Comparison of ENCODE assay signal across 7 mouse cellular contexts in the genomic region with DNA sequence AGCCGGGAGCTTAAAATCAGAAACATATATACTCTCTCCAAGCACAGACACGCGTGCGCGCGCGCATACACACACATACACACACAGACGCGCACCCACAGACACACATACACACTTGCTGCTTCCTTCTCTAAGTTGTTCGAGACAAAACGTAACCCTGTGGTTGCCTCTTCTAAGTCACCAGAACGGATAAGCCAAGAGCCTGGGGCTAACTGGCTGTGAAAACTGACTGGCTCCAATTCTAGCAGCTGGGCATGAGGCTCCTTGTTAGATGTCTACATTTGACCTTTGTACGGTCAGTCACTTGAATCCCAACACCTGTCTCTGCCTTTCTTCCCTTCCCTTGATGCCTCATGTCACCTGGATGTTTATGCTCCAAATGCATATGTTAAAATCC. TPM values are rescaled to one million over a fixed set of nuclear protein-coding genes. Genes with fewer than 3 reads are reported as not detected.
A peak's percentile ranks its signal among the peaks of the same experiment; 100 is the strongest.
DNase-seq lines count a peak whose midpoint lies in the region; ATAC-seq lines count a peak whose summit lies in the region.

No protein-coding gene starts in this region.

- peak overlapping the region; percentile 64 for H3K4me2 ChIP-seq in kidney, embryonic 16.5 days (replicated peaks; ENCODE audit: low read depth, low read length)
- peak overlapping the region; percentile 97 for H3K4me2 ChIP-seq in midbrain, embryonic 16.5 days (ENCODE audit: low read length)

- H3K9me3 ChIP-seq in kidney, embryonic 16.5 days (ENCODE audit: low read length): no peaks in the 10 kb centered on the region
- H3K9me3 ChIP-seq in embryonic facial prominence, embryonic 10.5 days: no peaks in the 10 kb centered on the region
- no peaks in the 10 kb centered on the region for H3K9me3 ChIP-seq in hindbrain, embryonic 10.5 days
- H3K9me3 ChIP-seq in midbrain, embryonic 16.5 days (replicated peaks; ENCODE audit: control insufficient read depth, low read length, poor library complexity, severe bottlenecking): no peaks in the 10 kb centered on the region

- H3K4me3 ChIP-seq in kidney, embryonic 16.5 days (ENCODE audit: low read length): peak overlapping the region; percentile 46; the same call in 1 of the 2 replicates
- peak overlapping the region; percentile 62 for H3K4me3 ChIP-seq in embryonic facial prominence, embryonic 10.5 days
- peak overlapping the region; percentile 67 for H3K4me3 ChIP-seq in hindbrain, embryonic 10.5 days
- H3K4me3 ChIP-seq in midbrain, embryonic 16.5 days (ENCODE audit: low read depth, low read length): peak overlapping the region; percentile 70

- H3K4me1 ChIP-seq in kidney, embryonic 16.5 days (ENCODE audit: insufficient read depth, low read length): peaks cover 31% of the 10 kb centered on the region
- H3K4me1 ChIP-seq in embryonic facial prominence, embryonic 10.5 days: peaks cover 40% of the 10 kb centered on the region
- peaks cover 40% of the 10 kb centered on the region for H3K4me1 ChIP-seq in hindbrain, embryonic 10.5 days (replicated peaks)
- peaks cover 17% of the 10 kb centered on the region for H3K4me1 ChIP-seq in midbrain, embryonic 16.5 days (ENCODE audit: control insufficient read depth, insufficient read depth, low read length)

- DNase-seq in kidney, postnatal 14 days: no peak
- DNase-seq in embryonic facial prominence, embryonic 10.5 days (ENCODE audit: low spot score): no peak
- DNase-seq in hindbrain, embryonic 10.5 days (ENCODE audit: low spot score): no peak
- DNase-seq in spleen, postnatal 36 days (ENCODE audit: low spot score in 2 of 2): no peak
- no peak for DNase-seq in gastrocnemius, postnatal 14 days

- WGBS in kidney, embryonic 16.5 days: 21% methylated on average over 13 of the region's 13 CpGs
- 21% methylated on average over 13 of the region's 13 CpGs for WGBS in embryonic facial prominence, embryonic 10.5 days
- WGBS in hindbrain, embryonic 10.5 days: 30% methylated on average over 13 of the region's 13 CpGs
- 16% methylated on average over 13 of the region's 13 CpGs for WGBS in midbrain, embryonic 16.5 days

- no peak for ATAC-seq in kidney, embryonic 16.5 days (ENCODE audit: low FRiP score, low TSS enrichment)
- ATAC-seq in midbrain, embryonic 16.5 days: no peak

- H3K9ac ChIP-seq in kidney, embryonic 16.5 days (replicated peaks; ENCODE audit: low read length): no peak overlapping the region
- peak overlapping the region; percentile 83 for H3K9ac ChIP-seq in midbrain, embryonic 16.5 days (ENCODE audit: low read depth, low read length)

- H3K27ac ChIP-seq in kidney, embryonic 16.5 days (ENCODE audit: low read length): no peak overlapping the region
- H3K27ac ChIP-seq in embryonic facial prominence, embryonic 10.5 days (replicated peaks): no peak overlapping the region
- H3K27ac ChIP-seq in hindbrain, embryonic 10.5 days: 0 out of 2 replicates have a peak overlapping the region, but pooled peaks have one; percentile 70
- peak overlapping the region; percentile 79 for H3K27ac ChIP-seq in midbrain, embryonic 16.5 days (ENCODE audit: low read length)

- intact Hi-C loops in gastrocnemius, postnatal 14 days (cut with DNase I; ENCODE audit: low total_unique reads): loop anchor here (10.0 kb wide), 1 partner anchor 981 kb away; no protein-coding TSS in a partner anchor

- peaks cover 63% of the 10 kb centered on the region for H3K27me3 ChIP-seq in kidney, embryonic 16.5 days (ENCODE audit: insufficient read depth, low read length)
- peaks cover 65% of the 10 kb centered on the region for H3K27me3 ChIP-seq in embryonic facial prominence, embryonic 10.5 days (replicated peaks; ENCODE audit: low read depth, poor library complexity, severe bottlenecking)
- H3K27me3 ChIP-seq in hindbrain, embryonic 10.5 days (ENCODE audit: insufficient read depth, poor library complexity, severe bottlenecking): peaks cover 64% of the 10 kb centered on the region
- peaks cover 14% of the 10 kb centered on the region for H3K27me3 ChIP-seq in midbrain, embryonic 16.5 days (ENCODE audit: control insufficient read depth, insufficient read depth, low read depth, low read length)

- no peaks in the 10 kb centered on the region for H3K36me3 ChIP-seq in kidney, embryonic 16.5 days (ENCODE audit: insufficient read depth, low read length)
- H3K36me3 ChIP-seq in embryonic facial prominence, embryonic 10.5 days (replicated peaks): no peaks in the 10 kb centered on the region
- no peaks in the 10 kb centered on the region for H3K36me3 ChIP-seq in hindbrain, embryonic 10.5 days
- H3K36me3 ChIP-seq in midbrain, embryonic 16.5 days (ENCODE audit: control insufficient read depth, insufficient read depth, low read length): no peaks in the 10 kb centered on the region

RNA-seq across cellular contexts. Expression of gene Grin2a, which starts 0.5 kb away (rescaled TPM):
- 0.05 and 0.06 TPM in 2 replicates for polyA plus RNA-seq in kidney, embryonic 16.5 days (2015; fragmentation: Nextera tagmentation; extraction: Ambion mirVana)
- 0.57 and 0.72 TPM in 2 replicates for polyA plus RNA-seq in embryonic facial prominence, embryonic 10.5 days (2016; fragmentation: Nextera tagmentation; extraction: Ambion mirVana)
- 1.9 and 3.3 TPM in 2 replicates for polyA plus RNA-seq in hindbrain, embryonic 10.5 days (2016; fragmentation: Nextera tagmentation; extraction: Ambion mirVana)
- polyA plus RNA-seq in midbrain, embryonic 16.5 days (2015; fragmentation: Nextera tagmentation; extraction: Ambion mirVana): 6.2 and 7.6 TPM in 2 replicates
- under 1 TPM; 0.07 to 0.10 TPM for total RNA-seq in gastrocnemius, postnatal 14 days (2021)

Comparison
In these comparisons a context has a peak if more than half of its experiments do, and no peak if none do; other contexts are left out.
1. H3K27ac ChIP-seq: peak in hindbrain, embryonic 10.5 days (single experiment) and midbrain, embryonic 16.5 days (single experiment); none in kidney, embryonic 16.5 days (single experiment) and embryonic facial prominence, embryonic 10.5 days (single experiment).
2. Peak in every context shown above with its lines, with median percentiles within 50 percentile points of each other: H3K4me3 ChIP-seq.